Mouse (Mus musculus): ENCODE measurements around the gene Cdan1. TPM values are rescaled to one million over a fixed set of nuclear protein-coding genes. Genes with fewer than 3 reads are reported as not detected.

Cdan1 gene
- polyA plus RNA-seq, 1 experiment from 2014 or later: 8.9 TPM

DNA sequence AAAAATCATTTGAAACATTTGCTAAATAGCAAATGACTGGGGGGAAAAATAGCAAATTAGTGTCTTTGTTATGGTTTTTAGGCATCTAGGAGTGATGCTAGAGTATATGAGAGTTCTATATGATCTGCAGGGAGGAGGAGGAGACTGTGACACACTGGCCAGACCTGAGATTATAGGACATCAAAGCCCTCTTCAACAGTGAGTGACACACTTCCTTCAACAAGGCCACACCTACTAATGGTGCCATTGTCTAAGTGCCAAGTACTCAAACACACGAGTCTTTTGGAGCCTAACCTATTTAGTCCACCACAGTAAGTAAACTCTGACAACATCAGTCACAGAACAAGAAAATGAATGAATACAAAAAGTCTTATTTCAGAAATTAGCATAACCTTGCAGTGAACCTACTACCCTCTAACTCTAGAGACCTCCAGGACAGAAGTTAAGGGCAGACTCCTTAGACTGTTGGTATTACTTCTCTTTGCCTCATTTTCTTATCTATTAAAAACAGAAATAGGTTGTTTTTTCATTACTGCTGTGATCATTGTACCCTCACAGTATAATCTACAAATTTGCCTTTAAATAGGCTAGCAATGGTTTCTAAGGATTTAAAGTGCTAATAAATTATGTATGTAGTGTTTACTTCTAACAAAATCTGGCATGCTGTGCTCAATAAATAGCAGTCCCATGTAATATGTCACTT lies 22.8 kb downstream of the Cdan1 start:
- Histone ChIP-seq H3K9ac (ENCODE audit: low read depth, low read length) (no peak overlapping the region), H3K4me1 (ENCODE audit: control insufficient read depth, insufficient read depth, low read length) (no peaks in the 10 kb centered on the region), H3K9me3 (ENCODE audit: control insufficient read depth, low read length) (no peaks in the 10 kb centered on the region), H3K4me3 (ENCODE audit: low read length) (no peak overlapping the region), H3K27me3 (ENCODE audit: control insufficient read depth, insufficient read depth, low read length) (no peaks in the 10 kb centered on the region), H3K27ac (ENCODE audit: low read depth, low read length) (no peak overlapping the region), H3K36me3 (ENCODE audit: control insufficient read depth, insufficient read depth, low read length) (no peaks in the 10 kb centered on the region; the same call in 1 of the 2 replicates), H3K4me2 (replicated peaks; ENCODE audit: low read depth, low read length) (no peak overlapping the region)
- no peak for ATAC-seq (ENCODE audit: low FRiP score, low TSS enrichment)
- 35% methylated on average over 1 of the region's 1 CpGs for WGBS

DNA sequence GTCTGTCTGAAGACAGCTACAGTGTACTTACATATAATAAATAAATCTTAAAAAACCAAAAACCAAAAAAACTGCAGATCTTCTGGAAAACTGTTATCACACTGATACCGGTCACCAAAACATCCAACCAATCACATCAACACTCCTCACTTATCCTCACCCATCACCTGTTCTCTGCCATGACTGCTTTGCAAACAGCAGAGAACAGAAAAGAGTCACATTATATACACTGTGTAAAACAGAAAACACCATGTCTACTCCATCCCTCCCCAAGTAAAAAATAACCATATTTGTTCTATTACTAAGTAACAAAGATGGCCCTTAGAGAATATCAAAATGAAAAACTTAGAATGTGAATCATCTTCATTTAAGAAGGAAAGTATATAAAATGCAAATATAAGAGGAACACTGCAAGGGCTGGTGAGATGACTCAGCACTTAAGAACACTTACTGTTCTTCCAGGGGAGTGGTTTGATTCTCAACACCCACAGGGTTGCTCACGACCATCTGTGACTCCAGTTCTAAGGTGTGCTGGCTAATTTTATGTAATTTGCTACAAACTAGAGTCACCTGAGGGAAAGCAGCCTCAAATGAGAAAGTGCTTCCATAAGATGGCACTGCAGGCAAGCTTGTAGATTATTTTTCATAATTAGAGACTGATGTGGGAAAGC lies 79.5 kb downstream of the Cdan1 start:
- Histone ChIP-seq H3K9me3 (ENCODE audit: control insufficient read depth, low read length) (no peaks in the 10 kb centered on the region), H3K27me3 (ENCODE audit: control insufficient read depth, insufficient read depth, low read length) (no peaks in the 10 kb centered on the region), H3K4me1 (ENCODE audit: control insufficient read depth, insufficient read depth, low read length) (no peaks in the 10 kb centered on the region), H3K9ac (ENCODE audit: low read depth, low read length) (no peak overlapping the region), H3K4me3 (ENCODE audit: low read length) (no peak overlapping the region), H3K36me3 (ENCODE audit: control insufficient read depth, insufficient read depth, low read length) (no peaks in the 10 kb centered on the region; the same call in 1 of the 2 replicates), H3K27ac (ENCODE audit: low read depth, low read length) (no peak overlapping the region), H3K4me2 (replicated peaks; ENCODE audit: low read depth, low read length) (no peak overlapping the region)
- ATAC-seq (ENCODE audit: low FRiP score, low TSS enrichment): no peak
- 84% methylated on average over 2 of the region's 2 CpGs for whole genome bisulfite sequencing

DNA sequence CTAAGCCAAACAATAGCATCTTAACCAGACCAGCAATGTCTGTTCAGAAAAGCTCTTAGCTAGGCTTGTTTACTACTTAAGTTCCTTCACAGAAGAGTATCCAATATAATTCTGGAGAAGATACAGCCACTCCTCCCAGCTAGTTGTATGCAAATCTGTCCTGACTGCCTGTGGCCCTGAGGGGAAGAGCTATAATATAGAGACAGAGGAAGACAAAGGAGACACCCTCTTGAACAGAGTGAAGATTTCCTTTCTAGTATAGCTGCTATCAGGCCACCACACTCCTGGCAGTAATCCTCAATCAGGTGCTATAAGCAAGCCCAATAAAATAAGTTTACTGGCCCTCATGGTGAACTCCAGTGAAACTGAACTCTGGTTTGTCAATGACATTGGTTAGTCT lies 88.0 kb downstream of the Cdan1 start:
- H3K4me1 ChIP-seq (ENCODE audit: control insufficient read depth, insufficient read depth, low read length): no peaks in the 10 kb centered on the region
- no peak for ATAC-seq (ENCODE audit: low FRiP score, low TSS enrichment)
- H3K9ac ChIP-seq (ENCODE audit: low read depth, low read length): no peak overlapping the region

DNA sequence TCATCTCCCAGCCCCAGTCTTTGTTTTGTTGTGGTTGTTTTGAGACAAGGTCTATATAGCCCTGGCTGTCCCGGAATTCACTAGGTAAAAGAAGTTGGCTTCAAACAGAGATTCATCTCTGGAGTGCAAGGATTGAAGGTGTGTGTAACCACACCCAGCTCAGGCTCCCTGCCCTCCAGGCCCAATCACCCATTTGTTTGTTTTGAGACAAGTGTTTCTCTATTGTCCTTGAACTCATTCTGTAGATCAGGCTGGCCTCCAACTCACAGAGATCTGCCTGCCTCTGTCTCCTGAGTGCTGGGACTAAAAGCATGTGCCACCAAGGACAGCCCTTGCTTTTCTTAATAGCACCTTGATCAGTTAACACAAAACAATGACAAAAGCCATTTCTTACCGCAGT lies 101.9 kb downstream of the Cdan1 start:
- Histone ChIP-seq H3K9me3 (ENCODE audit: control insufficient read depth, low read length) (no peaks in the 10 kb centered on the region), H3K27ac (ENCODE audit: low read depth, low read length) (no peak overlapping the region), H3K9ac (ENCODE audit: low read depth, low read length) (no peak overlapping the region), H3K27me3 (ENCODE audit: control insufficient read depth, insufficient read depth, low read length) (no peaks in the 10 kb centered on the region), H3K4me1 (ENCODE audit: control insufficient read depth, insufficient read depth, low read length) (no peaks in the 10 kb centered on the region), H3K4me3 (ENCODE audit: low read length) (no peak overlapping the region), H3K36me3 (ENCODE audit: control insufficient read depth, insufficient read depth, low read length) (peaks cover 22% of the 10 kb centered on the region), H3K4me2 (replicated peaks; ENCODE audit: low read depth, low read length) (no peak overlapping the region)
- 92% methylated on average over 2 of the region's 2 CpGs for WGBS
- ATAC-seq (ENCODE audit: low FRiP score, low TSS enrichment): no peak

More for the DNA sequence above, 88.0 kb downstream of the Cdan1 start:
- Histone ChIP-seq H3K27me3 (ENCODE audit: control insufficient read depth, insufficient read depth, low read length) (no peaks in the 10 kb centered on the region), H3K4me3 (ENCODE audit: low read length) (no peak overlapping the region), H3K4me2 (replicated peaks; ENCODE audit: low read depth, low read length) (no peak overlapping the region), H3K36me3 (ENCODE audit: control insufficient read depth, insufficient read depth, low read length) (no peaks in the 10 kb centered on the region; the same call in 1 of the 2 replicates), H3K27ac (ENCODE audit: low read depth, low read length) (no peak overlapping the region), H3K9me3 (ENCODE audit: control insufficient read depth, low read length) (no peaks in the 10 kb centered on the region)

DNA sequence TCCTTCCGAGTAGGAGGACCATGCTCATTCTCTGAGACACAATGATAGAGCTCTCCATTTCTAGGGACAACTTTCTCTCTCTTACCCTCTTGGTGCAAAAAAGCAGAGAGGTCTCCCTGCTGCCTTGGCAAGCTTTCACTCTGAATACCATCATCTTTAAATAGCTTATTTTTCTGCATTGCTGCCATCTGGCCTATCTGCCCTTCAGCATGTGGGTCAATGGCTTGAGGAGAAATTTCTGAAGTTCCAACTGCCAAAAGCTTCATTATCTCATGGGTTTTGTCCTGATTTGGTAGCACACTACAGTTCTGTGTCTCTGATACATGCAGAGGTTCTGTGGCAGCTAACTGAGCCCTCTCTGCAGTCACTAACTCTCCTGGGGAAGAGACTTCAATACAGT lies 104.4 kb downstream of the Cdan1 start:
- Histone ChIP-seq H3K27ac (ENCODE audit: low read depth, low read length) (no peak overlapping the region), H3K9me3 (ENCODE audit: control insufficient read depth, low read length) (no peaks in the 10 kb centered on the region), H3K27me3 (ENCODE audit: control insufficient read depth, insufficient read depth, low read length) (no peaks in the 10 kb centered on the region), H3K4me2 (replicated peaks; ENCODE audit: low read depth, low read length) (no peak overlapping the region), H3K4me1 (ENCODE audit: control insufficient read depth, insufficient read depth, low read length) (no peaks in the 10 kb centered on the region), H3K9ac (ENCODE audit: low read depth, low read length) (no peak overlapping the region), H3K36me3 (ENCODE audit: control insufficient read depth, insufficient read depth, low read length) (peaks cover 22% of the 10 kb centered on the region), H3K4me3 (ENCODE audit: low read length) (no peak overlapping the region)
- ATAC-seq (ENCODE audit: low FRiP score, low TSS enrichment): no peak
- WGBS: 92% methylated on average over 1 of the region's 1 CpGs

DNA sequence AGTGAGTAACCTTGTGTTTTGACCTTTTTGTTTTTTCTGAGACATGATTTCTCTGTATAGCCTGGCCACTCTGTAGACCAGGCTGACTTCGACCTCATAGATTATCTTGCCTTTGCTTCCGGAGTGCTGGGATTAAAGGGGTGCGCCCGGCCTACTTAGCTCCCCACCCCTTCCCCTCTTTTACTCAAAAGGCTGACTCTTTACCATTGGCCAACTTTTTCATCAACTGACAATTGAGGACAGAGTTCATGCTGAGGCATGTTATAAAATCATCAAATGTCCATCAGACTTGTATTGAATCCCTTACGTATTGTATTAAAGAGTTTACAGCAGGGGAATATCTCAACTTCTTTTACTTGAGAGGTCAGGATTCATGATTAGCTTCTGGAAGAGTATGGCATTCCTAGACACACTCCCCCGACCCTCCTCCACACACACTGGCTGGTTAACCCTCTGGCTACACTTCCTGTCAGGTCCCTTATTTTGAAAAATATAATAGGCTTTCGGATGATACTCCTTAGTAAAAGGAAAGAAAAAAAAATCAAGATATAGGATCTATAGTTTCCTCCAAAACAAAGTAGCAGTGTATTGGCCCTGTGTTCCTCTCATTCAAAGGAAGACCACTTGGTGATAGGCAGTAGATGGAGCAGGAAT lies 117.9 kb downstream of the Cdan1 start:
- peak overlapping the region; percentile 86 for H3K9ac ChIP-seq (ENCODE audit: low read depth, low read length)
- no peak; the same call in 1 of the 2 replicates for ATAC-seq (ENCODE audit: low FRiP score, low TSS enrichment)
- H3K36me3 ChIP-seq (ENCODE audit: control insufficient read depth, insufficient read depth, low read length): peaks cover 17% of the 10 kb centered on the region
- H3K4me3 ChIP-seq (ENCODE audit: low read length): peak overlapping the region; percentile 75
- no peaks in the 10 kb centered on the region for H3K9me3 ChIP-seq (ENCODE audit: control insufficient read depth, low read length)
- WGBS: 33% methylated on average over 7 of the region's 7 CpGs
- H3K27ac ChIP-seq (ENCODE audit: low read depth, low read length): peak overlapping the region; percentile 85
- no peaks in the 10 kb centered on the region for H3K27me3 ChIP-seq (ENCODE audit: control insufficient read depth, insufficient read depth, low read length)
- peak overlapping the region; percentile 93 for H3K4me2 ChIP-seq (replicated peaks; ENCODE audit: low read depth, low read length)
- peaks cover 22% of the 10 kb centered on the region for H3K4me1 ChIP-seq (ENCODE audit: control insufficient read depth, insufficient read depth, low read length)

DNA sequence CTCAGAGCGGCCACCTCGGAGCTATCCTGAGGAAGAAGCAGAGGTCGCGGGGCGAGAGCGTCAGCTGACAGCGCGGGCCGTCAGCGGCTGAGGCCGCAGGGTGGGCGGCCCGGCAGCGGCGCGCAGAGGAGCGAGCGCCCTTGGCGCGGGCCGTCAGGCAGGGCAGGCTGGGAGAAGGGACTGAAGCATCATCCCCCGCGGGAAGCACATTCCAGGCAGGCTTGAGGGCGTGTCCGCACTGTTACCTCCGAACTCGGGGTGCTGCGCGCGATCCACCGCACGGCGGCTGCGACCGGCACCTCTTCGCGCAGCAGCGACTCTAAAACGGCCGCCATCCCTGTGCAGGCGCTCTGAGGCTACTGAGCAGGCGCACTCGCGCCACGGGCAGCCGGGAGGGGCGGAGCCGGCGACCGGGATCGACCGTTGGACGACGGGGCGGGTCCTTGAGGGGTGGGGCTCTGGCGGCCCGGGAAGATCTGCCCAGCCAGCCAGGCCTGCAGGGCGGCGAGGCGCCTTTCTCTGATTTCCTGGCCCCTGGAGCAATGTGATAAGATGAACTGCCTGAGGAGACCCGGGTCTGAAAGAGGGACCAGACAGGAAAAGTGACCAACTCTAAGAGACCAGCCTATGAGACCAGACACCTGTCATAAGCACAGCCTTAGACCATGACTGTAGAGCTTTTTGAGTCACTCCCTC lies 118.6 kb downstream of the Cdan1 start:
- peak overlapping the region; percentile 93 for H3K4me2 ChIP-seq (replicated peaks; ENCODE audit: low read depth, low read length)
- H3K4me1 ChIP-seq (ENCODE audit: control insufficient read depth, insufficient read depth, low read length): peaks cover 22% of the 10 kb centered on the region
- peak overlapping the region; percentile 85 for H3K27ac ChIP-seq (ENCODE audit: low read depth, low read length)
- H3K9me3 ChIP-seq (ENCODE audit: control insufficient read depth, low read length): no peaks in the 10 kb centered on the region
- peak overlapping the region; percentile 86 for H3K9ac ChIP-seq (ENCODE audit: low read depth, low read length)
- ATAC-seq (ENCODE audit: low FRiP score, low TSS enrichment): peak; percentile 99
- peak overlapping the region; percentile 75 for H3K4me3 ChIP-seq (ENCODE audit: low read length)
- peaks cover 24% of the 10 kb centered on the region for H3K36me3 ChIP-seq (ENCODE audit: control insufficient read depth, insufficient read depth, low read length)
- H3K27me3 ChIP-seq (ENCODE audit: control insufficient read depth, insufficient read depth, low read length): no peaks in the 10 kb centered on the region
- WGBS: under 1% methylated on average over 60 of the region's 61 CpGs

DNA sequence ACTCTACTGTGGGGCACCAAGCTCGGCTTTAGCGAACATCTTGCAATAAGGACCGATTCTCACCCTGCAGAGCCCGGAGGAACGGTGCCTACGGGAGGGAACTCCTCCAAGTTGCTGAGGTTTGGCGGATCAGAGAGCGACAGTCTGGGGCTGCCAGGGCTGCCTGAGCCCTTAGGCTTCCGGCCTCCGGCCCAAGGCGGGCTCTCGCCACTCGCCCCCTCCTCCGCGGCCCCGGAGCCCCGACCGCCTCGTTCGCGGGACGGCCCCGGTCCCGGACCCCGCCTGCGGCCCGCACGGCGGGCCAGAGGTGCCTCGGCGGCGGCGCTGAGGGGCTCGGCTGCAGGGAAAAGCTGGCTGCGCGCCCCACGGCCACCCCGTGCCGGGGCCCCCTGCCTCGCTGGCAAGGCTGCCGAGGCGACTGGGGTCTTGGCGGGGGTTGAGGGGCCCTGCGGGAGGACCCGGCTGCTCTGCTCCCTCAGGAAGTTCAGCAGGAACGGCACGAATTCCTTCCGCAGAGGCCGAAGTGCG lies 119.2 kb downstream of the Cdan1 start:
- Histone ChIP-seq H3K36me3 (ENCODE audit: control insufficient read depth, insufficient read depth, low read length) (peaks cover 30% of the 10 kb centered on the region), H3K9me3 (ENCODE audit: control insufficient read depth, low read length) (no peaks in the 10 kb centered on the region), H3K4me3 (ENCODE audit: low read length) (peak overlapping the region; percentile 75), H3K9ac (ENCODE audit: low read depth, low read length) (peak overlapping the region; percentile 86), H3K27ac (ENCODE audit: low read depth, low read length) (peak overlapping the region; percentile 85), H3K27me3 (ENCODE audit: control insufficient read depth, insufficient read depth, low read length) (no peaks in the 10 kb centered on the region), H3K4me1 (ENCODE audit: control insufficient read depth, insufficient read depth, low read length) (peaks cover 22% of the 10 kb centered on the region), H3K4me2 (replicated peaks; ENCODE audit: low read depth, low read length) (peak overlapping the region; percentile 93)
- ATAC-seq (ENCODE audit: low FRiP score, low TSS enrichment): peak; percentile 21
- WGBS: under 1% methylated on average over 48 of the region's 50 CpGs
